Comparison of ENCODE assay signal across 8 mouse cellular contexts in genomic region chr16:85807626-85808025, GRCm38 (mm10). TPM values are rescaled to one million over a fixed set of nuclear protein-coding genes. Genes with fewer than 3 reads are reported as not detected.
DNase-seq lines count a peak whose midpoint lies in the region; ATAC-seq lines count a peak whose summit lies in the region.

No protein-coding gene starts in this region.

- H3K36me3 ChIP-seq in lung, embryonic 16.5 days (ENCODE audit: control insufficient read depth, insufficient read depth, low read length) = no peaks in the 10 kb centered on the region

- 10% methylated on average over 2 of the region's 2 CpGs for WGBS in lung, embryonic 16.5 days

- H3K4me2 ChIP-seq in lung, embryonic 16.5 days (ENCODE audit: low read depth, low read length) = peak overlapping the region; percentile 32

- H3K9me3 ChIP-seq in lung, embryonic 16.5 days (ENCODE audit: control insufficient read depth, low read length) = no peaks in the 10 kb centered on the region

- H3K4me3 ChIP-seq in lung, embryonic 16.5 days (ENCODE audit: low read length) = no peak overlapping the region

- H3K27me3 ChIP-seq in lung, embryonic 16.5 days (ENCODE audit: control insufficient read depth, insufficient read depth, low read depth, low read length) = no peaks in the 10 kb centered on the region

- no peak overlapping the region for H3K9ac ChIP-seq in lung, embryonic 16.5 days (ENCODE audit: low read length)

- DNase-seq in adrenal gland, adult (ENCODE audit: inconsistent age in 2 of 2, low spot score in 1 of 2) = peak; percentile 44 to 87
- no peak for DNase-seq in adrenal gland, postnatal 4 days (ENCODE audit: low spot score in 2 of 2)
- DNase-seq in 3T3-L1 (ENCODE audit: low read depth, low spot score) = peak; percentile 77
- peak; percentile 60 to 71 for DNase-seq in cerebellum, postnatal 25 days
- peak; percentile 83 for DNase-seq in heart, adult 8-10 months (ENCODE audit: low spot score)
- peak; percentile 63 to 80 for DNase-seq in kidney, postnatal 25 days
- DNase-seq in yolk sac, embryonic 10.5 days (ENCODE audit: low spot score) = peak; percentile 29

- ATAC-seq in lung, embryonic 16.5 days (ENCODE audit: low read depth) = no peak

- H3K27ac ChIP-seq in lung, embryonic 16.5 days (ENCODE audit: low read length) = no peak overlapping the region

- peaks cover 8% of the 10 kb centered on the region for H3K4me1 ChIP-seq in lung, embryonic 16.5 days (replicated peaks; ENCODE audit: control insufficient read depth, insufficient read depth, low read length)

RNA-seq across cellular contexts. Expression of gene Adamts1, which starts 4.7 kb away (rescaled TPM):
- 10 to 100 TPM; 20.6 to 40.2 TPM for total RNA-seq in adrenal gland, postnatal 4 days (2021)
- 10 to 100 TPM; 23.1 to 26.8 (median 25.4) TPM for total RNA-seq in heart, adult 8-10 months (2022)
- polyA plus RNA-seq in lung, embryonic 16.5 days (2015; fragmentation: Nextera tagmentation; extraction: Ambion mirVana) = 77.6 and 82.1 TPM in 2 replicates

Comparison
In these comparisons a context has a peak if more than half of its experiments do, and no peak if none do; other contexts are left out.
1. DNase-seq: peak in adrenal gland, adult (2 of 2), 3T3-L1 (single experiment), cerebellum, postnatal 25 days (2 of 2), heart, adult 8-10 months (single experiment), kidney, postnatal 25 days (2 of 2) and yolk sac, embryonic 10.5 days (single experiment); none in adrenal gland, postnatal 4 days (0 of 2).